Mouse (Mus musculus) C2C12 (cell line): ENCODE measurements at regions not wholly inside any gene's neighbourhood (a gene's known extent, or its start where the extent isn't known, plus 50 kb on each side); places are given as distances from the start of the nearest gene placed in this dataset.

ENCODE experiments used
- H3K27me3 ChIP-seq: one replicate; pipeline ENCODE4 v1.6.1; 2011; ENCODE audit not compliant: control insufficient read depth, insufficient read depth, insufficient read length
- H3K36me3 ChIP-seq: one replicate; pipeline ENCODE4 v1.6.1; 2011; ENCODE audit not compliant: control insufficient read depth, insufficient read depth
- H3K4me3 ChIP-seq: one replicate; pipeline ENCODE4 v1.5.1; 2011; ENCODE audit warnings: mild to moderate bottlenecking, control low read depth; ENCODE audit not compliant: poor library complexity, insufficient read depth, severe bottlenecking
- H3K79me2 ChIP-seq: one replicate; pipeline ENCODE4 v1.6.1; 2011; ENCODE audit not compliant: control insufficient read depth, insufficient read depth
- H3K79me3 ChIP-seq: one replicate; pipeline ENCODE4 v1.6.1; 2011; ENCODE audit warnings: low read depth, control low read depth
- H3ac ChIP-seq: one replicate; pipeline ENCODE3; 2011; ENCODE audit warnings: low read depth; ENCODE audit not compliant: control insufficient read depth, insufficient read length
- CEBPB ChIP-seq: IDR thresholded peaks from one replicate; pipeline ENCODE4 v1.6.1; 2011; ENCODE audit warnings: low read depth, mild to moderate bottlenecking, control low read depth, moderate library complexity
- CTCF ChIP-seq: IDR thresholded peaks from one replicate; pipeline ENCODE4 v1.5.1; 2011; ENCODE audit not compliant: control insufficient read depth, insufficient read depth, insufficient read length
- FOSL1 ChIP-seq: IDR thresholded peaks from one replicate; pipeline ENCODE4 v1.8.0; 2011; ENCODE audit warnings: mild to moderate bottlenecking, low read length; ENCODE audit not compliant: poor library complexity, insufficient read depth, severe bottlenecking
- MAX ChIP-seq: IDR thresholded peaks from one replicate; pipeline ENCODE4 v1.6.1; 2011; ENCODE audit warnings: mild to moderate bottlenecking, control low read depth
- MYOD1 ChIP-seq: IDR thresholded peaks from one replicate; pipeline ENCODE4 v1.6.1; 2011; ENCODE audit warnings: low read depth; ENCODE audit not compliant: control insufficient read depth, insufficient read length
- MYOG ChIP-seq: IDR thresholded peaks from one replicate; pipeline ENCODE4 v1.6.1; 2011; ENCODE audit not compliant: control insufficient read depth, insufficient read length; ENCODE audit errors: extremely low read depth
- USF1 ChIP-seq: IDR thresholded peaks from one replicate; pipeline ENCODE4 v1.6.1; 2011; ENCODE audit warnings: low read depth, mild to moderate bottlenecking, control low read depth, moderate library complexity

GRCm38 (mm10) chr1:169872865-169873264 lies 55.6 kb upstream of the Ccdc190 start:
- TF ChIP-seq MAX (no peak), MYOD1 (no peak), USF1 (no peak), FOSL1 (no peak), MYOG (no peak), CTCF (no peak), CEBPB (no peak)
- Histone ChIP-seq H3K79me3 (no peaks in the 10 kb centered on the region), H3K79me2 (no peaks in the 10 kb centered on the region), H3K4me3 (no peak overlapping the region), H3K27me3 (no peaks in the 10 kb centered on the region), H3K36me3 (no peaks in the 10 kb centered on the region), H3ac (no peak overlapping the region)

GRCm38 (mm10) chr1:169868636-169869035 lies 59.8 kb upstream of the Ccdc190 start:
- Histone ChIP-seq H3K27me3 (no peaks in the 10 kb centered on the region), H3ac (no peak overlapping the region), H3K36me3 (no peaks in the 10 kb centered on the region), H3K79me2 (no peaks in the 10 kb centered on the region), H3K4me3 (no peak overlapping the region), H3K79me3 (no peaks in the 10 kb centered on the region)
- TF ChIP-seq MYOG, result no peak
- TF ChIP-seq FOSL1, result no peak
- no peak for TF ChIP-seq MAX

- no peaks in the 10 kb centered on the region for H3K36me3 ChIP-seq
- no peaks in the 10 kb centered on the region for H3K27me3 ChIP-seq
- H3K4me3 ChIP-seq, result no peak overlapping the region
- H3ac ChIP-seq, result no peak overlapping the region
- H3K79me3 ChIP-seq, result no peaks in the 10 kb centered on the region
- no peak for TF ChIP-seq MAX
- no peak for TF ChIP-seq USF1
- TF ChIP-seq MYOD1, result no peak
- TF ChIP-seq CEBPB, result no peak
- TF ChIP-seq CTCF, result no peak
- TF ChIP-seq FOSL1, result no peak
- no peak for TF ChIP-seq MYOG
- no peaks in the 10 kb centered on the region for H3K79me2 ChIP-seq
Observed at GRCm38 (mm10) chr1:169867453-169867852, 61.0 kb upstream of the Ccdc190 start.

- no peaks in the 10 kb centered on the region for H3K79me2 ChIP-seq
Observed at GRCm38 (mm10) chr1:169866840-169867239, 61.6 kb upstream of the Ccdc190 start.

GRCm38 (mm10) chr1:169859041-169859440 lies 69.4 kb upstream of the Ccdc190 start:
- H3K36me3 ChIP-seq, result no peaks in the 10 kb centered on the region
- no peaks in the 10 kb centered on the region for H3K79me3 ChIP-seq
- no peak overlapping the region for H3ac ChIP-seq
- TF ChIP-seq USF1, result no peak
- TF ChIP-seq MAX, result no peak
- TF ChIP-seq CEBPB, result no peak
- TF ChIP-seq MYOD1, result no peak
- no peak for TF ChIP-seq MYOG
- no peak for TF ChIP-seq FOSL1
- no peak for TF ChIP-seq CTCF
- H3K79me2 ChIP-seq, result no peaks in the 10 kb centered on the region
- H3K27me3 ChIP-seq, result no peaks in the 10 kb centered on the region
- no peak overlapping the region for H3K4me3 ChIP-seq

More at GRCm38 (mm10) chr1:169866840-169867239, 61.6 kb upstream of the Ccdc190 start:
- H3K79me3 ChIP-seq, result no peaks in the 10 kb centered on the region
- H3K27me3 ChIP-seq, result no peaks in the 10 kb centered on the region
- H3ac ChIP-seq, result no peak overlapping the region
- no peaks in the 10 kb centered on the region for H3K36me3 ChIP-seq
- TF ChIP-seq MYOD1 (no peak), MYOG (no peak), MAX (no peak), CEBPB (no peak), USF1 (no peak), FOSL1 (no peak), CTCF (no peak)
- H3K4me3 ChIP-seq, result no peak overlapping the region

- Histone ChIP-seq H3K79me3 (no peaks in the 10 kb centered on the region), H3ac (no peak overlapping the region), H3K4me3 (no peak overlapping the region), H3K36me3 (no peaks in the 10 kb centered on the region), H3K27me3 (no peaks in the 10 kb centered on the region), H3K79me2 (no peaks in the 10 kb centered on the region)
- TF ChIP-seq CTCF (no peak), CEBPB (no peak), MYOD1 (no peak), MYOG (no peak), MAX (no peak), USF1 (no peak)
Observed at GRCm38 (mm10) chr1:169851663-169852062, 76.8 kb upstream of the Ccdc190 start.
